Mouse (Mus musculus): ENCODE data around the gene Olfr164. TPM values are rescaled to one million over a fixed set of nuclear protein-coding genes. Genes with fewer than 3 reads are reported as not detected.

Olfr164 gene
- not detected in 2 replicates for polyA plus RNA-seq (2014; fragmentation: Nextera tagmentation; extraction: Ambion mirVana)

DNA sequence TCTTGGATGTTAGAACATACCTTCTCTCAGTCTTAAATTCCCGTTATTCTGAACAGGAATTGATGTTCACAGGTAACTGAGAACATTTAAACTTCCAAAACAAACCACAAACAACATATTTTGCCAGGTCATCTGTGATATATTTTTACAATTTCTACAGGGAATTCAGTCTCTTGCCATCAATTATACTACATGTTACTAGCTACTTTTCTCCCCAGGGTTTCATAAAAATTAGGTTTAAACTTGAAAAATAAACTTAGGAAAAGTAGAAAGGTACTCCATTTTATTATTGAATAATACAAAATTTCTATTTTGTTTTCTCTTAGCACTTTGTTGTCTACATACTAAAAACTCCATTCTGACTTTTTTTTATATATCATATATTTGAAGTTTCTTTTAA, at the start of gene Olfr164:
Gene Olfr164, minus strand, starts transcription at position 101 of the 400 bp plus-strand sequence.
- Histone ChIP-seq H3K4me3 (ENCODE audit: low read depth, low read length) (no peak within 1 kb of the TSS), H3K9me3 (replicated peaks; ENCODE audit: control insufficient read depth, low read length) (no peaks in the 10 kb centered on the region), H3K27me3 (ENCODE audit: control insufficient read depth, insufficient read depth, low read length) (no peaks in the 10 kb centered on the region), H3K4me1 (ENCODE audit: control insufficient read depth, insufficient read depth, low read length) (no peaks in the 10 kb centered on the region), H3K9ac (ENCODE audit: low read depth, low read length) (no peak within 1 kb of the TSS), H3K27ac (ENCODE audit: low read depth, low read length) (no peak within 1 kb of the TSS), H3K4me2 (no peak within 1 kb of the TSS), H3K36me3 (ENCODE audit: control insufficient read depth, insufficient read depth, low read length) (no peaks in the 10 kb centered on the region)
- WGBS (ENCODE audit: insufficient replicate concordance) = 39% methylated on average over 1 of the region's 1 CpGs
- no peak for ATAC-seq (replicated peaks; ENCODE audit: insufficient number of reproducible peaks, low FRiP score, low TSS enrichment)

DNA sequence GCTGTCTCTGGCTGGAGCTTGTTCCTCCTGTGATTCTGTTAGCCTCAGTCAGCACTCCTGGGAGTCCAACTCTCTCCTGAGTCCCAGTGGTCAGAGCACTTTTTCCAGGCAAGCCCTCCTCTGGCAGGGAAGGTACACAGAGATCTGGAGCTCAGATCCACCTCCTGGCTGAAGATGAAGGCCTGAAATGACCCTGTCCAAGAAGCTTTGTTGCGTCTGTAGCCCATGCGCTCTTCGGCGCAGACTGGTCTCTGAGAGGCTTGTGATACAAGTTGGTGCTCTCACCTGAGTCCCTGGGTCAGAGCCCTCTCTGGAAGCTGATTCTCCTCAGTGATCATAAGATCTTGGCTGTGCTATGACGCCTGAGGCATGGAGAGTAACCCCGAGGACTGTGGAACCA, 35.2 kb upstream of the Olfr164 start:
- no peak for ATAC-seq (replicated peaks; ENCODE audit: insufficient number of reproducible peaks, low FRiP score, low TSS enrichment)
- no peaks in the 10 kb centered on the region for H3K36me3 ChIP-seq (ENCODE audit: control insufficient read depth, insufficient read depth, low read length)
- H3K9me3 ChIP-seq (replicated peaks; ENCODE audit: control insufficient read depth, low read length) = 0 out of 2 replicates have a peak, but pooled peaks cover 2% of the 10 kb centered on the region
- no peaks in the 10 kb centered on the region for H3K27me3 ChIP-seq (ENCODE audit: control insufficient read depth, insufficient read depth, low read length)
- 80% methylated on average over 6 of the region's 6 CpGs for WGBS (ENCODE audit: insufficient replicate concordance)
- no peak overlapping the region for H3K4me2 ChIP-seq
- no peaks in the 10 kb centered on the region for H3K4me1 ChIP-seq (ENCODE audit: control insufficient read depth, insufficient read depth, low read length)
- no peak overlapping the region for H3K9ac ChIP-seq (ENCODE audit: low read depth, low read length)
- no peak overlapping the region for H3K27ac ChIP-seq (ENCODE audit: low read depth, low read length)
- H3K4me3 ChIP-seq (ENCODE audit: low read depth, low read length) = no peak overlapping the region

DNA sequence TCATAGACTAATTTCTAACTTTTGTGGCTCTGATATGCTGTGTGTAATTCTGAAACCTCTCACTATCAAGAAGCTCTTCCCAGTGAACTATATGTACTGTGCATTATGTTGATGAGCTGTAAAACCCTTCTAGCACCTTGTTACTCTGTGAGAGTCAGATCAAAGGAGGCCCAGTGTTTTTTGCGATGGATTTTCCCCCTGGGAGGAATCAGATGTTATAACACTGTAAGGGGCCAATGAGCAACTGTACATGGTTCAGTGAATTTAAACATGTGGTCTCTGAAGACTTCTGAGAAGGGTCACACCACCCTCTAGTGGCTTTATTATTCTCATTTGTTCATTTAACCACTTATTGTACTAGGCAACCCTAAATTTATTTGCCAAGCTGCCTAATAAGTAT, 50.6 kb downstream of the Olfr164 start:
- Histone ChIP-seq H3K4me2 (no peak overlapping the region), H3K27ac (ENCODE audit: low read depth, low read length) (no peak overlapping the region), H3K9me3 (replicated peaks; ENCODE audit: control insufficient read depth, low read length) (no peaks in the 10 kb centered on the region), H3K9ac (ENCODE audit: low read depth, low read length) (no peak overlapping the region), H3K27me3 (ENCODE audit: control insufficient read depth, insufficient read depth, low read length) (no peaks in the 10 kb centered on the region), H3K4me1 (ENCODE audit: control insufficient read depth, insufficient read depth, low read length) (no peaks in the 10 kb centered on the region), H3K4me3 (ENCODE audit: low read depth, low read length) (no peak overlapping the region), H3K36me3 (ENCODE audit: control insufficient read depth, insufficient read depth, low read length) (no peaks in the 10 kb centered on the region)
- WGBS (ENCODE audit: insufficient replicate concordance) = 27% methylated on average over 1 of the region's 1 CpGs
- no peak for ATAC-seq (replicated peaks; ENCODE audit: insufficient number of reproducible peaks, low FRiP score, low TSS enrichment)

DNA sequence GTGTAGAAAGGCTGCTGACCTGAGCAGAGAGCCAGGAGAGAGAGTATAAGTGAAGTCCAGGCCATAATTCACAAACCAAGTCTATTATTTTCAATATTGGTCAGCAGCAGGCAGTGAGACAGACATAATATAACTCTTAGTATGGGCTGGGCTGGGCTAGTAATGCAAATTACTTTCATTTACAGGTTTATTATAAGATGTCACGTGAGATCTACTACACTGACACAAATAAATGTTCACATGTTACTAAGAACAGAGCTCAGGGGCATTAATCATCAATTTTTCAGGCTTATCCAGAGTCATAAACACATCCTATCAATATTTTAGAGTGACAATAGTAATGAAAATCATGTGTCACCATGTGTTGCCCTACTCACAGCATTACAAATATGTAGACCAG, 53.1 kb downstream of the Olfr164 start:
- no peak overlapping the region for H3K9ac ChIP-seq (ENCODE audit: low read depth, low read length)
- H3K9me3 ChIP-seq (replicated peaks; ENCODE audit: control insufficient read depth, low read length) = no peaks in the 10 kb centered on the region
- no peak overlapping the region for H3K27ac ChIP-seq (ENCODE audit: low read depth, low read length)
- H3K4me1 ChIP-seq (ENCODE audit: control insufficient read depth, insufficient read depth, low read length) = no peaks in the 10 kb centered on the region
- no peak overlapping the region for H3K4me3 ChIP-seq (ENCODE audit: low read depth, low read length)
- ATAC-seq (replicated peaks; ENCODE audit: insufficient number of reproducible peaks, low FRiP score, low TSS enrichment) = no peak
- H3K36me3 ChIP-seq (ENCODE audit: control insufficient read depth, insufficient read depth, low read length) = no peaks in the 10 kb centered on the region
- 58% methylated on average over 1 of the region's 1 CpGs for WGBS (ENCODE audit: insufficient replicate concordance)
- H3K27me3 ChIP-seq (ENCODE audit: control insufficient read depth, insufficient read depth, low read length) = no peaks in the 10 kb centered on the region
- H3K4me2 ChIP-seq = no peak overlapping the region

DNA sequence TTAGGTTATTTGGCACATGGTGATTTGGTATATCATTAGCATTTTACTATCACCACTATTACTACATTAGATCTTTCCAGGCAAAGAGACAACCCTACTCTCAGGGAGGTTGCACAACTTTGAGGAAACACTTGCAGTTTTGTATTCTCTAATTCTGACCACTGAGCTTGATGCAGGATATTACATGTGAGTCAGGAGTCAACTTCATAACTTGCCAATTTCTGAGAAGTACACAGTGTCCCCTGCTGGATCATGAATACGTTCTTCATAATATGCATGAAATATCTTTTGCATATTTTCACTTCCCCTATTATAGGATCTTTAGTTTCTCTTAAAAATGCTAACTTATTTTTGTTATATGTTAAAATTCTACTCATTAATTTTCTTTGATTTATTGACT, 68.0 kb downstream of the Olfr164 start:
- Histone ChIP-seq H3K4me1 (ENCODE audit: control insufficient read depth, insufficient read depth, low read length) (no peaks in the 10 kb centered on the region), H3K9ac (ENCODE audit: low read depth, low read length) (no peak overlapping the region), H3K27ac (ENCODE audit: low read depth, low read length) (no peak overlapping the region), H3K36me3 (ENCODE audit: control insufficient read depth, insufficient read depth, low read length) (no peaks in the 10 kb centered on the region), H3K4me2 (no peak overlapping the region), H3K4me3 (ENCODE audit: low read depth, low read length) (no peak overlapping the region), H3K27me3 (ENCODE audit: control insufficient read depth, insufficient read depth, low read length) (no peaks in the 10 kb centered on the region), H3K9me3 (replicated peaks; ENCODE audit: control insufficient read depth, low read length) (no peaks in the 10 kb centered on the region)
- ATAC-seq (replicated peaks; ENCODE audit: insufficient number of reproducible peaks, low FRiP score, low TSS enrichment) = no peak
- WGBS (ENCODE audit: insufficient replicate concordance) = 67% methylated on average over 1 of the region's 1 CpGs

DNA sequence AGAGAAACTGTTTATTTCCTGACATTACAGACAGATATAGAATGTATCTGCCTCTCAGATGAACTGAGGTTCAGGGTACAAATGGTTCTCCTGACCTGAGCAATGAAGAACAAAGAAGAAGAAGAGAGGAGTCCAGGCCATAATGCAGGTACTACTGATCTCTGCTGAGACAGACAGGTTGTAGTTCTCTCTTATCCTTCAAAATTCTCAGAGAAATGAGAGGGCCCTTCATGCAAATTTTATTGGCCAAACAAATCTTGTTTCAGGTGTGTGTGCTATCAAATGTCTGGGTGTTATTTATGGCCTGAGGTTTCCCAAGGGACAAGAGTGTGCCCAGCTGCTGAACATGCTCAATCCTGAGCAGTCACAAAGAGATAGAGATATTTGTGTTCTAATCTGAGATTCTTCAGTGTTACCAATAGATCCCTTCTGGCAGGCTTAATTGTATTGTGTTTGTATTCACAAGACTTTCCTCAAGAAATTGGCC, 72.3 kb downstream of the Olfr164 start:
- Histone ChIP-seq H3K4me2 (no peak overlapping the region), H3K27me3 (ENCODE audit: control insufficient read depth, insufficient read depth, low read length) (no peaks in the 10 kb centered on the region), H3K36me3 (ENCODE audit: control insufficient read depth, insufficient read depth, low read length) (no peaks in the 10 kb centered on the region), H3K9ac (ENCODE audit: low read depth, low read length) (no peak overlapping the region), H3K9me3 (replicated peaks; ENCODE audit: control insufficient read depth, low read length) (no peaks in the 10 kb centered on the region), H3K4me1 (ENCODE audit: control insufficient read depth, insufficient read depth, low read length) (no peaks in the 10 kb centered on the region), H3K4me3 (ENCODE audit: low read depth, low read length) (no peak overlapping the region), H3K27ac (ENCODE audit: low read depth, low read length) (no peak overlapping the region)
- ATAC-seq (replicated peaks; ENCODE audit: insufficient number of reproducible peaks, low FRiP score, low TSS enrichment) = no peak

DNA sequence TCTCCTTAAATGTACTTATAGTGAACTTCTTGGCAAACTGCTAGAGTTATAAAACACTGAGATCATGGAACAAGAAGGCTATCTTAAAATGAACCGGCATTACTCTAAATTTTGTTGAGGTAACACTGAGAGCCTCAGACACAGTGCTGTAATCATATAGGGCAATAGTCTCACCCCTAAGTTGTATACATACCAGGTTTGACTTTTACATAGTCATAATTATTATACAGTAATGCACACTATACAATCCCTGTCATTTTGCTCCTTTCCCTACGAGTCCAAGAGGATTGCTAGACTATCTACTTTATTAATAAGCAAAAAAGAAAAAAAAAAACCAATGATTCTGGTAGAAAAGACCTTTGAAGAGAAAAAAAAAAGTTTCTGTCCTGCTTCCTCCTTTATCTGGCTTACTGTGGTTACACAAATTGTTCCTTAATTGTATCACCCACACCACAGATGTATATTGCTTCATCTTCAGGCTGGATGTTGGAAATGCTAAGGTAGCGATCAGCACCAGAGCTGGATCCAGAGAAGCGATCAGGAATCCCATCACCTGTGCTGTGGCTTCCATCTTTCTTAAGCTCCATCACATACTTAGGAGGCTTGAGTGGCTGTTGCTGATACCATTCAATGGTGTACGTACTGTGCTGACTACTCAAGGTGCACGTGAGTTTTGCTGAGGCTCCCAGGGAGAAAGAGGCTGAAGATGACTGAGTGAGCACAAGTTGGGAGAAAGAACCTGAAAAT, 72.9 kb downstream of the Olfr164 start:
- Histone ChIP-seq H3K4me3 (ENCODE audit: low read depth, low read length) (no peak overlapping the region), H3K27me3 (ENCODE audit: control insufficient read depth, insufficient read depth, low read length) (no peaks in the 10 kb centered on the region), H3K27ac (ENCODE audit: low read depth, low read length) (no peak overlapping the region), H3K4me2 (no peak overlapping the region), H3K36me3 (ENCODE audit: control insufficient read depth, insufficient read depth, low read length) (no peaks in the 10 kb centered on the region), H3K9me3 (replicated peaks; ENCODE audit: control insufficient read depth, low read length) (no peaks in the 10 kb centered on the region), H3K4me1 (ENCODE audit: control insufficient read depth, insufficient read depth, low read length) (no peaks in the 10 kb centered on the region), H3K9ac (ENCODE audit: low read depth, low read length) (no peak overlapping the region)
- ATAC-seq (replicated peaks; ENCODE audit: insufficient number of reproducible peaks, low FRiP score, low TSS enrichment) = no peak
- 73% methylated on average over 6 of the region's 6 CpGs for WGBS (ENCODE audit: insufficient replicate concordance)

DNA sequence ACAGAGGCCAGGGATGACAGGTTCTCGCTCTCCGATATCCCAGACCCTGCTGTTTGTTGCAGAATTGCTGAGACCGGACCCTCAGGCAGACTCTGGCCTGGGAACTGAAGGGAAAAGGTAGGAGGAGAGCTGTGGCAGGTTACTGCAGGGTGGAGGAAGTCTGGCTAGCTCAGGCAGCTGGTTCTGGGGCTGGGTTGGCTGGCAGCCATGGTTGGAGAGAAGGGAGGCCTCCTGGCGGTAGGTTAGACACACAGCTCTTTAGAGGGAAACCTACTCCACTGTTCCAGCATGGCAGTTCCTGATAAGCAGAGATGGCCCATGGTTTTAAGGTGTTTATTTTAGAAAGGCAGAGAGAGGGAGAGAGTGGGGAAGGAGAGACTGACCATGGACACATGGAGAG, 77.1 kb downstream of the Olfr164 start:
- no peak for ATAC-seq (replicated peaks; ENCODE audit: insufficient number of reproducible peaks, low FRiP score, low TSS enrichment)
- Histone ChIP-seq H3K27ac (ENCODE audit: low read depth, low read length) (no peak overlapping the region), H3K4me1 (ENCODE audit: control insufficient read depth, insufficient read depth, low read length) (no peaks in the 10 kb centered on the region), H3K9ac (ENCODE audit: low read depth, low read length) (no peak overlapping the region), H3K27me3 (ENCODE audit: control insufficient read depth, insufficient read depth, low read length) (no peaks in the 10 kb centered on the region), H3K4me2 (no peak overlapping the region), H3K9me3 (replicated peaks; ENCODE audit: control insufficient read depth, low read length) (no peaks in the 10 kb centered on the region), H3K4me3 (ENCODE audit: low read depth, low read length) (no peak overlapping the region), H3K36me3 (ENCODE audit: control insufficient read depth, insufficient read depth, low read length) (no peaks in the 10 kb centered on the region)
- WGBS (ENCODE audit: insufficient replicate concordance) = 77% methylated on average over 4 of the region's 4 CpGs
